Mouse (Mus musculus): ENCODE measurements around the gene Ugt2b34. TPM values are rescaled to one million over a fixed set of nuclear protein-coding genes. Genes with fewer than 3 reads are reported as not detected.
A peak's percentile ranks its signal among the peaks of the same experiment; 100 is the strongest.
"Not testable (repeated sequence)": the region's sequence is repeated elsewhere in the genome, so short reads cannot be mapped to it uniquely, and the experiment has no call there.

Gene Ugt2b34
- total RNA-seq (2021), result under 1 TPM in 1 of 2 experiments, not detected in 1; 0.11 TPM
- long read RNA-seq, experiment 1, result 0 reads
- long read RNA-seq, experiment 2, result 0 reads

DNA sequence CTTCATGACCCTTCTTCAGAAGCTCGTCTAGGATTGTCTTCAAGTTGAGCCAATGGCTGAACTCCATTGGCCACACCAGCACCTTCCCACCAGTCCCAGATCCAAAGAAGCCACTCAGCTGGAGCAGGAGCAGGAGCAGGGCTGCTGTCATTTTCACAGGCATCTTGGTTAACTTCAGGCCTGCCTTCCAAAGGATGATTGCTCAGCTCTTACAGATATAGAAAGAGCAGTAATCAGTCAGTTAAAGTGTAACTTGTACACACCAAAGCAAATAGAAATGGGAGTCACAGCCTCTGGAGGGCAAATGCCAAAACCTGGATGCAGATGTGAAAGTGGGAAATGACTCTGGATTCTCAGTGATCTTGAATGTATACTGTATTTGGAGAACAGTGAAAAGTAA is at the start of gene Ugt2b34:
Gene Ugt2b34, minus strand, starts transcription at position 180 of the 400 bp plus-strand sequence.
- no peak for DNase-seq

DNA sequence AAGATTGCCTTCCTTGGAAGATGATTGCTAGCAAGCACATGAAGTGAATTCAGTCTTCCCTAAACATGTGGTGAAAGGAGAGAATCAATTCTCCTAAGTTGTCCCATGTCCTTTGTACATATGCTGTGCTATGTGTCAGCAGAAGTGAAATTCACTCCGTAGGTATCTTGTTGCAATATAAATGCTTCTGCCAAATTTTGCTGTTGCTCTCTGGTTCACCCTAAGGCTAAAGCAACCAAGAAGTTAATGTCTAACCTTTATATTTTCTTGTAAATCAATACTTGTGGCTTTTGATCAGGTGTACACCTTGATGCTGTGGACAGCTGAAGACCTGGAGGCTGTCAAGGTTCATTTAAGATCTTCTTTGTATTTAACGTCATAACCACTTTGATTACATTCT is 35.4 kb upstream of the Ugt2b34 start:
- no peak for DNase-seq

DNA sequence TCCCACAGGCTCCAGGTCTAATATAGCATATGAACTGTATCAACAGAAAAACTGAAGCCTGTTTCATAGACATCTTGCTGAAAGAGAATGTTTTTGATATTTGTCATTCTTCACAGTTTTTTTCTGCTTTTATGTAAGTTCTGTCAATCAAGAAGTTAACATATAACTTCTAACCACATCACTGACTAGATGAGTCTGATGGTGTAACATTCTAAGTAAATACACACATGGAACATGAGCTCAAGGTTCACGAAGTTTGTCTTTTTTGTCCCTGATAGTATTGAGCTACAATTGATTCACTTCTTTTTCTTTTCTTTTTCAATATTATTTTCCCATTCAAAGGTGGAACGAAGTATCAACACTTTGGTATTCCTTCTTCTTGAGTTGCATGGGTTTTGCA is 19.7 kb upstream of the Ugt2b34 start, which contains the start of gene Ugt2b1:
Gene Ugt2b1, minus strand, starts transcription at position 105 of the 400 bp plus-strand sequence.
- no peak for DNase-seq

DNA sequence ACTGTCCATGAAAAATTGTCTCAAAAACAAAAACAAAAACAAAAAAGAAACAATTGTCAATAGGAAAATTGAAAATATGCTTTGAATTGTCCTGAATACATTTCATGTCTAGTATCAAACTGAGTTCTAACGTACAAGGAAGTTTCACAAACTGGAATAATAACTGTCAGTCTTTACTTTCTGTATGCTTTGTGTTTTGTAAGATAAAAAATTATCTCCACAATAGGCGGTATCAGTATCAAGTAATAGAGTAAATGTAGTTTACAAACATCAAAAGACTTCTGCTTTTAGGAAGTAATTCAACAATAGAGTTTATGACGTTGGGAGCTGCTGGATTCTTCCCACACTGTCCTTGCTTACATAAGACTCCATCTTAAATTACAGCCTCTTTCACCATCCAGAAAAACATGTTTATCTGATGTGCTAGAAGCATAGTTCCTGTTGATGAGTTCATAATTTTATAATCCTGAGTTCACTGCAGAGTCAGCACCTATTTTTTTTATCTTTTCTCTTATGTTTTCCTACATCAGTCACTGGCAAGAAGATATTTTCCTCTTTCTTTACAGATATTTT is 14.0 kb upstream of the Ugt2b34 start:
- no peak for DNase-seq

DNA sequence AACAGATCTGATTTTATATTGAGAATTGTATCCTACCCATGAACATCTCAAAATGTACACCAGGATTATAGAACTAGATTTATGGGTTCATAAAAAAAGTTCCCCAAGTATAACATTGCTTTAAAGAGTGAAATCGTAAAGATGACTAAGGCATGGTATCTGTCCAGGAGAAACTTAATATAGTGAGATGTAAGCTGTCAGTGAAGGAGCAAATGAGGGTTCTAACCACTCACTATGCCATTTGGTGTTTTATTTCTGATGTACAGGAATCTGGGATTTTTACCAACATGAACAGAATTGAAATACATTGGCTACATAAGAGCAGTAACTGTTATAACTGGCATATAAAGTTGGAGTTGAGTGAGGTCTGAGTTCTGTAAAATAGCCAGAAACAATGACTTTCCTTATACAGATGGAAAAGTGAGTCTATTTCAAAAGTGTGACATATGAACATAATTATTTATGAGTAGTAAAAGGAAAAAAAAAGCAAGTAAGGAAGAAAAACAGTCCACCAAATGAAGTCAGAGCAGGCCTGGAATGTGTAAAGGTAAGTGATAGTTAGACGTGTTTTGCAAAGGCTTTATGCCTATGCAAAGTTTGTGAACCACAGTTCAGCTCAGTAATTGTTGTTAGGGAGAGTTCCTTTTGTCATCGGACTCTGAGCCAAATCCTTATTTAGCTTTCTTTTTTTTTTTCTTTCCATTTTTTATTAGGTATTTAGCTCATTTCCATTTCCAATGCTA is 4.8 kb upstream of the Ugt2b34 start:
- no peak for DNase-seq

DNA sequence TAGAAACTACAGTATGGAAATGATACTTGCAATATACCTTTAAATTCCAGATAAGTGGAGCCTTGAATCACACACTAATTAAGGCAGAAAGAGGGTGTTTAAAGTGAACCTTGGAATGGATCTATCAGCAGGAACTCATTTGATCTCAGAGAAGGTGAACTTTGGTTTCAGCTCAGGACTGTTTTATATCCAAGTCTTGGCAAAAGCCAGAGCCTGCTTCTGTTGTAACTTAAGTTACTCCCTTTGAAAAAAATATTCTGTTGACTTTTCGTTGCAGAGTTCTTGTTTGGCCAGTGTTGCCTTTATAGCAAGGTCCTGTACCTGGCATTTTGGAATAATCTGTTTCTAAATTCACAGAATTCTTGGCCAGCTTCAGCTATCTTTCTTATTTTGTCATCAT is 4.0 kb upstream of the Ugt2b34 start:
- DNase-seq, result no peak

DNA sequence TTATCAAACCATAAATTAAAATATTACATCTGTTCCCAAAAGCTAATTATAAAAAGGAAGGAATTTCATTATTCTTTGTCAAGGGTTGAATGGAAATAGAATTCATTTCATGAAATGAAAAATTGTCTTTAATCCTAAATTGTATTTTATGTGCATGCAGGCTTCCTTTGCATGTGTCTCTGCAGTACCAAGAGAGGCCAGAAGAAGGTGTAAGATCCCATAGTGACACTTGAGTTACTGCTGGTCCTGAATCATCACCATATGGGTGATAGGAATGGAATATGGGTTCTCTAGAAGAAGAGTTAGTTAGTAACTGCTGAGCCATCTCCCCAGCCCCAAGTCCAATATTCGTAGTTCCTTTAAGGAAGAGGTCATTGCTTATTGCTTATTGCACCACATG is 16.8 kb downstream of the Ugt2b34 start:
- no peak for DNase-seq

DNA sequence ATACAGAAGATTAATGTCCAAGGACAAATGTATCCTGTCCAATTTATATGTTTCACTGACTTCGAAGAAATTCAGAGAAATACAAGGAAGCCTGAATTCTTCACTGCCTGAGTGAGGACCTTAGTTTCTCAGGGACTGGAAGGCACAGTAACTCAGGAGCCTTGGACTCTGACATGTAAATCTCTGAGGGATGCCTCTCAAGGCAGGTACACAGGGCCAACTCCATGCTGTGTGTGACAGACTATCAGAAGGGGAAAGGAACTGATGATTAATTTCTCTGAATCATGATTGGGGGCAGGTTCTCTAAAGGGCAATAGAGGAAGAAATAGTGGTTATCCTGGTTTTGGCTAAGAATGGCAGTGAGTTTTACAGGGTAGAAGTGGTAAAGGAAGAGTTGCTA is 18.3 kb downstream of the Ugt2b34 start:
- no peak for DNase-seq

DNA sequence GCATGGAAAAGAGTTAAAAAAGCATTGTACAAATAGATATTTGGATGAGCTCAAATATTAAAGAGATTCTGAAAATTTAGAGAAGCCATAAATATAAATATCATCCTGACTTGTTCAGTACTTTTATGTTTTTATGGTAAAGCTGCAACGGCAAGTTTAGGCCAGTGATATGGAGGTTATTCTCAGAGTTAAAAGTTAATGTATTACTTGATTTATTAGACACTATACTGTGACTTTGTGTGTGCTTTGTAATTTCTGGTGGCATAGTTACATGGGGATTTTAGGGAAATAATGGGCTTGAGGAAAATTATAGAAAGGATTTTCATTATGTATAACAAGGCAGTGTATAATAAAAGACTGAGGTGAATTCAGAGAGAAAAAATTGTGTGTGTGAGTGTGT is 19.7 kb downstream of the Ugt2b34 start:
- no peak for DNase-seq

DNA sequence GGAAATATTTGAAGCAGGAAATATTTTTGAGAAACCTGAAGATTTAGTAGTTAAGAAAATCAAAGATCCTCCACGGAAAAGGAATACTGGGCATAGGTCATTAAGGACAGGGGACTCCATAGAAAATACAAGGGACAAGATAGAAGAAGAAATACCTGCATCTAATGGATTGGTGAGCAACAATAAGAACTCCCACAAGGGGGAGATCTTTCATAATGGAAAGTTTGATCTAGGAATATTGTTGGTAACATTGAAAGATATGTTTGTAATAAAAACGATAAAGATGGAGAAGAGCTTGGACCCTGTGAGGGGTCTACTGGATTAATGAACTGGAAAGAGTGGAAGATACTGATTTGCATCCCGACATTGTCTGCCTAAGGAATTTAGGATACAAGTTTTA is 20.1 kb downstream of the Ugt2b34 start:
- no peak for DNase-seq

DNA sequence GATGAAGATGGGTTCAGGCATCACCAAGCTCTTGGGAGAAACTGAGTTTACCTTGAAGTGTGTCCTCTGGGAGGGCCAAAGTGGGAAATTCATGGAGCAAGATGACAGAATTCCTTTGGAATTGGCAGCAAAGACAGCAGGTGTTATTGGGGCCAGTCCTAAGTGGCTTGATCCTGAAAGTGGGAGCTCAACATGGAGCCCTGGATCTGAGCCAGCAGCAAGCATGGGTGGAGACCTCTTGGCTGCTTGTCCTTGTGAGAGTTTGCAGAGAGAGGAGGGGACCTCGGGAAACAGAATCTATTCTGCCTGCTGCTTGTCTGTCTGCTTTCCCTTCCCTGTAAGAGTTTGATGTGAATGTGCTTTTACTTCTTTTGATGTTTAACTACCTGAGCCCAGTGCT is 34.9 kb downstream of the Ugt2b34 start:
- peak; percentile 7 for DNase-seq

DNA sequence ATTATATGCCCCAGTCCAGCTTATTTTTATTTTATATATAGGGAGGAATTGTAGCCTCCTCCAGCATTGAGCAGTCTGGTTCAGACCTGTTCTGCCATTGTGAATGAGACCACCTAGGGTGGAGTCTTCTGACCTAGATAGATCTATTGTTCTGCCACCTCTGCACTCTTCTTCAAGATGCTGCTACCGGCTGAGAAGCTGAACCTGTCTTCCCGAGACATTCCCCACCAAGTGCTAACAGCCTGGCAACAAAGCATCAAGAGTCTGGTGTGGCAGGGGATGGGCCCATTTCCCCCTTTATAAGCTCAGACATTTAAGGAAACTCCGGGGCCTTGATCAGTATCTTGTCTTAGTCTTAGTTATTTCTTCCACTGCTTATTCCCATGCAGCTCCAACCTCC is 48.4 kb downstream of the Ugt2b34 start:
- DNase-seq, result no peak

DNA sequence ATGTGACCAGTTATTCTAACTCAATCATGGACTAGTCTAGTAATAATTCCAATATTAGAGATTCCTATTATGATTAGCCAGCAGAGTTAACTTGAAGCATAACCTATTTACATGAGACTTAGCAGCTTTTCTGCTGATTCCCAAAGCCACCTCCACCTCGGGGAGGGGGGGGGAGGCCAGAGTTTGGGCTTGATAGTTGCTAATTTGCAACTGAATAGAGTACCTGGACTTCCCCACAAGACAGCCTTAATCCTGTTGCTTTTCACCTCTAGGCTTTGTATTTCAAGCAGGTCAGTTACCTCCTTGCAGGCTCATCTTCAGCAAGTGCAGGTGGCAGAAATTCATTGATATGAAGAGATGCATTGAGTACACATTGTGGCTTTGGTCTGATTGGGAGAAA is 49.1 kb downstream of the Ugt2b34 start:
- DNase-seq, result no peak

DNA sequence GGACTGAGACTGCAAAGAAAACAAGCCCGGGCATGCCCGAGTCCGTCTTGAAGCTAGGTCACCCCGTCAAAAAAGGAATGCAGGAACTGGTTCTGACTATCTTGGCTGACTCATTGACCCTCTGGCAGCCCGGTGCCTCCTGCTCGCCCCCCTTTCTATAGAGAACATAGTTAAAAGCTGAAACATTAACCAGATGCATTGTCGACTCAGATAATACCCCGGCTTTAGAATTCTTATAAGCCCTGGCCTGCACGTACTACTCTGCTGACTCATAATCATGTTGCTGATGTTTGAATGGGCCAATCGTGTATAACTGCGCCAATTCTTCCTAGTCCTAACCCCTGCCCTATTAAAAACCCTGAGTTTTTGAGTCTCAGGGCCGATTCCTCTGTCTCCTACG is 50.2 kb downstream of the Ugt2b34 start:
- DNase-seq, result not testable (repeated sequence)

DNA sequence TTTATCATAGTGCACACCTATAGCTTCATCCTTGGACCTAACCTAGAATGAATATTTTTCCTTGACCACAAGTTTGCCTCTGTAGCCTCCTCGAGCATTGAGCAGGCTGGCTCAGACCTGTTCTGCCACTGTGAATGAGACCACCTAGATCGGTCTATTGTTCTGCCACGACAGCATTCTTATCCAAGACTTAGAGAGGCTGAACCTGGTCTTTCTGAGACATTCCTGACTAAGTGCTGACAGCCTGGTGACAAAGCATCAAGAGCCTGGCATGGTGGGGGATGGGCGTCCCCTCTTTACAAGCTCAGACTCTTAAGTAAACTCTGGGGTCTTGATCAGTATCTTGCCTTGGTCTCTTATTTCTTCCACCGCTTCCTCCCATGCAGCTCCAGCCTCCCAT is 55.1 kb downstream of the Ugt2b34 start:
- DNase-seq, result no peak

DNA sequence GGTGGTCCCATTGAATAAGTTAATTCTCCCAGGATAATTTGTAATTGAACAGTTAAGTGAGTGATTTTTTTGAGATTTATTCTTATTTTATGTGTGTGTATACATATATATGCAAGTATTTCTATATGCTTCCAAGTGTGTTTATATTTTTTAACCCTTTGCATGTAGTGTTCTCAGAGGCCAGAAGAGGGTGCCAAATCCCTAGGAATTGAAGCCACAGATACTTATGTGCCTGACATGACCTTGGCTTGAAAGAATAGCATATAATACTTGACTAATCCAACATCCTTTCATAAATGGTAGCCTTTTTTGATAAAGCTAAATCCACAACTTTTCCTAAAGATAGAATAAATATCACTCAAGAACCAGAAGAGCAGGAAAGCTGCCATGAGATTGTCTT is 56.6 kb downstream of the Ugt2b34 start:
- no peak for DNase-seq

DNA sequence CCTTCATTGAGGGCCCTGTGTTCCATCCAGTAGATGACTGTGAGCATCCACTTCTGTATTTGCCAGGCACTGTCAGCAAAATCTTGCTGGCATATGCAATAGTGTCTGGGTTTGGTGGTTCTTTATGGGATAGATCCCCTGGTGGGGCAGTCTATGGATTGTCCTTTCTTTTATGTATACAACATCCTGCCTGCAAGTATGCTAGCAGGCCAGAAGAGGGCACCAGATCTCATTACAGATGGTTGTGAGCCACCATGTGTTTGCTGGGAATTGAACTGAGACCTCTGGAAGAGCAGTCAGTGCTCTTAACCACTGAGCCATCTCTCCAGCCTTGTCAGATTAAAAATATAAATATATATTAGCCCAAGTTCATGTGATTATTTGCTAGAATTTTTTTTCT is 65.5 kb downstream of the Ugt2b34 start:
- DNase-seq, result not testable (repeated sequence)

DNA sequence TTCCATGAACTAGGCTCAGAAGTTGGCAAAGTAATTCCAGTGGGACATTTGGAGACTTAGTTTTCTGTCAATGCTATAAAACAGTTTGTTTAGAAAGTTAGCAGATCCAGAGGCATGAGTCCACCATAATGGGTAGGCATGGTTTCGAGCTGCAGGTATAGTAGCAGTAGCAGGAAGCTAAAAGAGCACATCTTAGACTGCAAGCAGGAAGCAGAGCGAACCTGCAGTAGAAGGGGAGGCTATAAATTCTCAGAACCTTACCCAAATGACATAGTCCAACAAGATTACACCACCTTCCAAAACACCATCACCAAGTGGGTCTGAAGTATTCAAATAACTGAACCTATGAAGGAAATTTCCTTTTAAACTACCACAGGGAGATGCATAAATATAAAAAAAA is 66.5 kb downstream of the Ugt2b34 start:
- DNase-seq, result no peak

Other genes starting within 250 kb of the Ugt2b34 start
- gene Tmprss11b, start 230.6 kb downstream of the Ugt2b34 start, total RNA-seq (2021), result not detected
- gene Tmprss11e, start 161.1 kb downstream of the Ugt2b34 start, total RNA-seq (2021), result not detected
- 10 to 100 TPM; 31.1 to 36.2 TPM for gene Ythdc1, start 102.7 kb downstream of the Ugt2b34 start, total RNA-seq (2021)
- gene Ugt2b1, start 19.6 kb upstream of the Ugt2b34 start, total RNA-seq (2021), result not detected
- not detected for gene Ugt2b35, start 93.9 kb upstream of the Ugt2b34 start, total RNA-seq (2021)
- not detected for gene Ugt2b36, start 185.6 kb upstream of the Ugt2b34 start, total RNA-seq (2021)
- not detected for gene Ugt2b5, start 233.4 kb upstream of the Ugt2b34 start, total RNA-seq (2021)